Mouse (Mus musculus): Measurements from ENCODE around the gene Fam126b. TPM values are rescaled to one million over a fixed set of nuclear protein-coding genes. Genes with fewer than 3 reads are reported as not detected.
A peak's percentile ranks its signal among the peaks of the same experiment; 100 is the strongest.
"Not testable (repeated sequence)": the region's sequence is repeated elsewhere in the genome, so short reads cannot be mapped to it uniquely, and the experiment has no call there.

Gene Fam126b
- total RNA-seq (2021) = 100 to 1,000 TPM; 137 to 145 TPM

DNA sequence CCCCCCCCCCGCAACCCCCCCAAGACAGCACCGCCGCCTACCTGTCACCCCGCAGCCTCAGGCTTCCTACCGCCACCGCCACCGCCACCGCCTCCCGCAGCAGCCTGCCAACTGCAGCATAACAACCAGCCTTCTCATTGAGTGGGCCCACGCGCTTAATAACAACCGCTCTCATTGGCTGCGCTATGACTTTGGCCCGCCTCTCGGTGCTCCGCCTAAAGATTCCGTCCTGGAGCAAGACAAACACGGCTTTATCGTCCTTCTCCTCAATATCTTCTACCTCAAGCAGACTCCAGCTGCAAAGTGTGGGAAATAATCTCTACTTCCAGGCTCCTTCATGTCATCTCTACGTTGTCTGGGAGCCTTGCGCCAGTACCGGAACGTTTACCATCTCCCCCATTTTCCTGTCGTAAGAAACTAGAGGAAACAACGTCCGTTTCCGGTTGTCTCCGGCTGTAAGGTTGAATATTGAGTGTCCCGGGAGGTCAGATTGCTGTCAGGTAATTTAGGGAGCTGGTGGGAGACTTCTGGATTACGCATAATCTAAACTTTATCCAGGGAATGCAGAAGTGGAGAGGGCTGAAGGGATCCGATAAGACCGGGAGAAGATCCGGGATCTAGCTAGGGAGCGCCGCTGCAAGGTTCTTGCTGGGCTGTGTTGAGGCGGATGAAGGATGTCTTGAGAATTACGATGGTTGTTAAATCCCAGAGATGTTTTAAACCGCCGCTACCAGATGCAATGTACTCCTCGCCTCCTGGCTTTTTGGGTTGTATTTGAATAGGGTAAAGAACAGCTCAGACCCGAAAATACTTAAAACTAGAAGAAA lies at the start of gene Fam126b, which contains the start of gene Ndufb3:
Fam126b (minus strand) TSS at position 153 of the 827 bp plus-strand sequence.
Ndufb3 (plus strand) TSS at position 214 of the 827 bp plus-strand sequence.
- intact Hi-C loops (cut with DNase I) = no loop called here
- DNase-seq (ENCODE audit: low spot score in 2 of 2) = peak; percentile 92 to 95

DNA sequence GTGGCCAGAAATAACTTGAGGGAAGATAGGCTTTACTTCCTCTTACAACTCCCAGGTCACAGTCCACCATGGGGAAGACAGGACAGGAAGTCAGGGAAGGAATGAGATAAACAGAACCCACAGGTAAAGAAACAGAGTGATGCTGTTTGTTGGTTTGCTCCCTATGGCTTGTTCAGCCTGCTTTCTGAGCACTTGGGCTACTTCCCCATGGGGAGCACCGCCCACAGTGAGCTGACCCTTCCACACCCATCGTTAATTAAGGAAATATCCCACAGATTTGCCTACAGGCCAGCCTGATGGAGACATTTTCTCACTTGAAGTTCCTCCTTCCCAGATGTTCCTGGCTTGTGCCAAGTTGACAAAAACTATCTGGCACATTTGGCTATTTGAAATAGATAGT lies 42.7 kb upstream of the Fam126b start:
- DNase-seq (ENCODE audit: low spot score in 2 of 2); intact Hi-C loops (cut with DNase I): not testable (repeated sequence)

DNA sequence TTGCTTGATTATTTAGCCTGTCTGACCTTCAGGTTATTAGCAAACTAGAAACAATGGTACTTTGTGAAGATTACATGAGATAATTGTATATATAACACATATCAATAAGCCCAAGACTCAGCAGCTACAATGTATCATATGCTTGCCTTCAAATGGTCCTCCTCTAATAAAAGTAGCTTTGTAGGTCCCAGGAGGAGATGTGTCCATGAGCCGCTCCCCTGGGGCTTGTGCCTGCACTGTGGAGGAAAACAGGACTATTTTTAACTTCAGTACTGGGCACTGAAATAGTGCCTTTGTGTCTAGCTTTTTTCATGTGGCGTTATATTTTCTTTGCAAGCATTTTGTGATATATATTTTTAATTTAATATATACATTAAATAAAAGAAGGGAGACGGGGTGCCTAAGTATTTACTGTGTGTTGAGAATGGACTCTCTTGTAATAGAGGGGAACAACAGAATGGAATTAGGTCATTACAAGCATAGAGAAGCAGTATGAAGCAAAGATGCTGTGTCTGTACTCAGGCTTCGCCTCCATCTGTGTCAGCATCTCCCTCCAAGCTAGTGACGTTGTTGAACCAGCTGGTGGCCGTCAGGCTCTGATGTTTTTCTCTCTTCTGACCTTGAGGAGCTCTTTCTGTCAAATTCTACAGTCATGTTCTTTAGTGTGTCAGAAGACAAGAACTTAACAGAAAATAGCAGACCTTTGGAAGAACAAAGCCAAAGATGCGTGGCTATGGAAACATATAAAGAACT lies 36.0 kb upstream of the Fam126b start:
- DNase-seq (ENCODE audit: low spot score in 2 of 2) = peak; percentile 9 to 48
- intact Hi-C loops (cut with DNase I) = no loop called here

DNA sequence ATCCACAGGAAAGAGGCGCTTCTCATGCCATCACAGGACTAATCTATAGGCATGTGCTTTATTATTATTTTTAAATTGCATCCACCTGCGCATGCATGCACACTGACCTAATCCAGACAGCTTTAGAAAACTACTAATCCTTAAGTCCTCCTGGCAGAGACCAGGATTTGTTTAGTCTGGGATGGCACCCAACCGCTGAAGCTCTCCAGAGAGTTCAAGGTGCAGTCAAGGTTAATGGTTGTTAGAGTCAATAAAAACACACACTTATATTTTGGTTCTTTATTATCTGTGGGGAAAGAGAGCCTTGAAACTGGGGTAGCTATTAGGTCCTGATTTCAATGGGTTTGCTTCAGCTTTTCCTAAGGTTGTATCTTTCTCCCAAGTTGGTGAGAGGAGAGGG lies 35.1 kb upstream of the Fam126b start:
- intact Hi-C loops (cut with DNase I) = no loop called here
- DNase-seq (ENCODE audit: low spot score in 2 of 2) = no peak

DNA sequence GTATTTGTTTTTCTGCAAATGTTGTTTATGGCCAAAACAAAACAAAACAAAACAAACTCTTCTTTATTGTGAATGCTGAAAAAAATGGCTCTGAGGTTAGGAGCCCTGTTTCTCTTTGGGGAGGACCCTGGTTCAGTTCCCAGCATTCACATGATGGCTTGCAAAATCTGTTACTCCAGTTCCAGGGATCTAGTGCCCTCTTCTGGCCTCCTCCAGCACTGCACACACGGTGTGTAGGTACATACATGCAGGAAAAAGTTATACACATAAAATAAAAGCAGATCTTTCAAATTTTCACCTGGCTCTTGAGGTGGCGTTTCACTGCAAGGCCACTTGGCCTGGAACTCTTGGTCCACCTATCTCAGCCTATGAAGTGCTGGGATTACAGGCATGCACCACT lies 32.6 kb upstream of the Fam126b start:
- intact Hi-C loops (cut with DNase I) = no loop called here
- no peak for DNase-seq (ENCODE audit: low spot score in 2 of 2)

DNA sequence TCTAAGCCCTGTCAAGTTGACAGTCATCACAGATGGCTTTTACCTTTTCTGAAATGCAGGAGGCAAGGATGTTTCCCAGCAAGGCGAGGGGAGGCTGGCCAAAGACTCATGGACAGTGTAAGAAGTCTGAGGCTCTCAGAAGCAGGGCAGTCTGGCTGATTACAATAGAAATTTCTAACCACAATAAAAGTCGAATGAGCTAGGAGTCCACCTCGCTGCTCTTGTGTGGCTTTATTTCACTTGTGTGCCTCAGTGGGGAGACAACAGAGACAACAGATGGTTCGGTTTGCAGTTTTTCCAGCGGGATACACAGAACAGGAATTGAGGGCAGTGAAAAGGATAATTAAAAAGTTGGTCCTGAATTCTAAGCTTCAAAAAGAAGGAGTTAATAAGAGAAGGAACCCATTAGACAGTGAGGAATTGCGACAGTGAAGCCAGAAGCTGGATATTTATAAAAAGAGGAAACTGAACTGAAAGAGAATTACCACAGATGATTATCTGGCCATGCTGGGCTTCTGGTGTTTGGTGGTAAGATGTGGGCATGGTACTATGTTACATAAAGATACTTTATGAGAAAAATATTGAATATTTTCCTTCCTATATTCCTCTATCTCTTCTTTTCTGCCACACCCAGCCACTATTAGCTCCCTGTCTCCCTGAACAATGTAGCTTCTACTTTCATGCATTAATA lies 32.0 kb upstream of the Fam126b start:
- intact Hi-C loops (cut with DNase I) = no loop called here

DNA sequence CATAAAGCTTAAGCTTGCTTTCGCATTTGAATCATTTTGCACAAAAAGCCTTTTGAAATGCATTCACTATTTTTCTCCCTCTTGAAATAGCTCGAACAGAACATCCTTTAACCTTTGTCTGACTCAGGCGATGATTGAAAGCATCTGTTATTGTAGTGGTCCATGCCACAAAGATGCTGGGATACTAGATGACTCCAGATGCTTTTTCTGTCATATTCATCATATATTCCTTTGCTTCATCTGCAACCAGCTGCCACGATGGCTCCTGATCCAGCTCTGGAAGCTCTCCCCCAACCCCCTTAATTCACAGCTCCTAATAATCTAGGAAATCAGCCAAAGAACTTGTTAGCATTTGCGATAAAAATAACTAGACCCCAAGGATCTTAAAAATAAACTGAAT lies 31.0 kb upstream of the Fam126b start:
- DNase-seq (ENCODE audit: low spot score in 2 of 2) = peak; percentile 11 to 18
- intact Hi-C loops (cut with DNase I) = no loop called here

More for the DNA sequence above, 32.0 kb upstream of the Fam126b start:
- no peak for DNase-seq (ENCODE audit: low spot score in 2 of 2)

DNA sequence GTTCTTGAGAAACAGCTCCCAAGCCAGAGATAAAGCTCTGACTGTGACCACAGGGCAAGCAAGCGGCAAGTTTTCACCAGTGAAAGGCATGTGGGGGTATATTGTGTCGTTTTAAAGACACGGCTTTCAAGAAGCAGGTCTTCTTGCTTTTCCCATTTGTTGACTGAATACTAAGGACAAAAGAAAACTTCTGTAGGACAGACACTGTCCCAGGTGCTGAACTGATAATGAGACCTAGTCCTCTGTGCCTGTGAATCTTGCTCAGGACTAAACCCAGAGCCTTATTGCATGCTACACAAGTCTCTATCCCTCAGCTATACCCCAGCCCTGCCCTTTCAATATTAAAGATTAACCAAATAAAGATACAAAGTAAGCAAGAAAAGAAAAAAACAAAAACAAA lies 30.1 kb upstream of the Fam126b start:
- DNase-seq (ENCODE audit: low spot score in 2 of 2) = no peak
- intact Hi-C loops (cut with DNase I) = no loop called here

DNA sequence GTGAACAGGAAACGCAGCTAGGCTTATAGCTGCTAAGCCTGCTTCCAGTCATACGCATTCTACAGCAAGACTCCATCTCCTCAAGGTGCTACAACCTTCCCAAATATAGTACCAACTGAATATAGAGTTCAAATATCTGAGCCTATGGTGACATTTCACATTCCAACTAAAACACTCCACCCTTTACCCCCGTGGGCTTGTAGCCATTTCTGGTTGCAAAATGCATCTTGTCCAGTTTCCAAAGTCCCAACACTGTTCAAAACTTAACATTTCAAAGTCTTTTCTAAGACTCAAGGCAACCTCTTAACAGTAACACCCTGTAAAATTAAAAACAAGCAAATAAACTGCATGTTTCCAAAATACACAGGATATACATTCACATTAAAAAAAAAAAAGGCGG lies 29.0 kb upstream of the Fam126b start:
- intact Hi-C loops (cut with DNase I) = no loop called here
- no peak for DNase-seq (ENCODE audit: low spot score in 2 of 2)

DNA sequence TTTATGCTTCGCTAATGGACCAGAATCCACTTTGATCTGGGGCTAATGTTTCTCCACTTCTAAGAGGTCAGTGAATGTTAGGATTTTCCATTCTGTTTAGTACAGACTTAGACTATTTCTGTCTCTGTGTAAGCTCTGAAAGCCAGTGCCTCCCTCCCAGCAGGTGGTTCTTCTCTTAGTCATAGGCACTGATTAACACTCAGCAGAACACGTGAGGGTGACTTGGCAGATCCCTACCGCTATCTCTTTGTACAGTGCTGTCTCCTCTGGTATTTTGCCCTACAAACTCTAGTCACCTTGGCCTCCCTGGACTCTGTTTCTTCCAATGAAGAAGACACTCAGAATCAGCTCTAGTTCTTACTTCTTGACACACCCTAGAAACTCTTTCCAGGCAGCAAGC lies 28.3 kb upstream of the Fam126b start:
- DNase-seq (ENCODE audit: low spot score in 2 of 2) = peak; percentile 23 to 84
- intact Hi-C loops (cut with DNase I) = no loop called here

DNA sequence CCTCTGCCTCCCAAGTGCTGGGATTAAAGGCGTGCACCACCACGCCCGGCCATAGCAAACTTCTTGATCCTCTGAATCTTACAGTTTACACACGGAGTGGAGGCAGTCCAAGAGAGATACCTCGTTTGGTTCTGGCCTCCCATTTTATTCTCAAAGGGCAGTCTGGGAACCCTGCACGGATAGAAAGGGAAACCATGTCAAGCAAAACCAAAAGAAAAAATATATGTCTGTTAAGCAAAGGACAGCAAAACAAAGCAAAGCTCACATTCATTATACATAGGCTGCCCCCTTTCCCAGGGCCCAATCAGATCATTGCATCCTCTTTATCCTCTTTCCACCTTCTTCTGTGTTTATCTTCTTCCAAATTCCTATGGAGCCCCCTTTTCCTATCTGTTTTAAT lies 27.7 kb upstream of the Fam126b start:
- DNase-seq (ENCODE audit: low spot score in 2 of 2) = peak in 1 of 2 experiments; percentile 30
- intact Hi-C loops (cut with DNase I) = no loop called here

DNA sequence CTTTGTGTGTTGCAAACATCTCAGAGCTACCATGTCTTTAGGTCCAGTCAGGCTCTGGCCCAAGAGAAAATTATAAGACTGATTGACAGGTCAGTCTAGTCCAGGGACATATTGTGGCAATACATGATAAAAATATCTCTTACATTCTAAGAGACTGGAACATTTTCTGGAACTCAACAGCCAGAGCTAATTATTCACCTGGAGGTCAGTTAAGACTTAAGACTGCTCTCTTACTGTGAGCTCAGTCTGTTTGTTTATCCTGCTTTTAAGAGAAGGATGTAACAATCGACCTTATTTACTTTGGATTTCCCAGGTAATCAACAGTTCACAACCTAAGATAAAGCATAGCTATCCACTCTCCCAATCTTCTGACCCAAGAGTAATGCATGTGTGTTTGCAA lies 24.5 kb upstream of the Fam126b start:
- no peak for DNase-seq (ENCODE audit: low spot score in 2 of 2)
- intact Hi-C loops (cut with DNase I) = no loop called here

DNA sequence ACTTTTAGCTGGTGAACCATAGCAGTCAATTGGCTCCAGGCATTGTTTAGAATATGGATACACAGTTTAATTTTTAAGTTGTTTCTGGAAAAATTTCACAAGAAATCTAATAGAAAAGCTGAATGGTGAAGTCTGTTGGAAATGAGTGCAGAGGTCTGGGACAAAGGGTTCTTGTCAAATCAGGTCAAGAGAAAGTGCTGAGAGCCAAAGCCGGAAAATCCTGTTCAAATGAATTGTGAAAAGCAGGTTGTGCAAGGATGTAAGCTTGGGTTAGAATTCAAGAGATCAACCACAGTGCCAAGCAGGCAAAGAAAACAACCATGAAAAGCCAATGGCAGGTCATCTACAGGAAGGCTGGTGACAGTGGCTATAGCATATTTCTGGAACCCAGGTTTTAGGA lies 24.0 kb upstream of the Fam126b start:
- intact Hi-C loops (cut with DNase I) = no loop called here
- no peak for DNase-seq (ENCODE audit: low spot score in 2 of 2)

DNA sequence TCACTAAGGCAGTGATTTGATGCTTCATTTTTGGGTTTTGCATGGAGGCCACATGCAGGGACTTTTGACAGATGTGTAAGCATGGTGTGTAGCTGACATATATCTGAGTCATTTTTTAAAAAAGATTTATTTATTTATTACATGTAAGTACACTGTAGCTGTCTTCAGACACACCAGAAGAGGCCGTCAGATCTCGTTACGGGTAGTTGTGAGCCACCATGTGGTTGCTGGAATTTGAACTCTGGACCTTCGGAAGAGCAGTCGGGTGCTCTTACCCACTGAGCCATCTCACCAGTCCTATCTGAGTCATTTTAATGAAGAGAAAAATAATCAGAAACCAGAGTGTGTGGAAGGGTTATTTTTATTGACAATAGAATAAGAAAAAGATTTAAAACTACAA lies 23.5 kb upstream of the Fam126b start:
- intact Hi-C loops (cut with DNase I); DNase-seq (ENCODE audit: low spot score in 2 of 2): not testable (repeated sequence)

DNA sequence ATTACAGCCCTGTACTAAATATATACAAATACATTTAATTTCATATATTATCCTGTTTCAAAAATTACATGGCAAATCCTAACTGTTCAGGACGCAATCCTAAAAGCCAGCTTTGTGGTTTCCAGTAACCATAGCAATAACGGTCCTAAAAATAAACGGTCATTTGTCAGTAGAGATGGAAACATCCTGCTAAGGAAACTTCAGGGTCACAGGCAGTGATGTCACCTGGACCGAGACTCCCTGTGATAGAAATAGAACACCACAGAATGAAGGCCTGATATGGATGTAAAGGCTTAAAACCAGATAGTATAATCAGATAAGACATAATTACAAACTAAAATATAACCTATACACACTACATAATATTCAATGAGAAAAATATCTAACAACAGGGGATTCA lies 17.6 kb upstream of the Fam126b start:
- no peak for DNase-seq (ENCODE audit: low spot score in 2 of 2)
- intact Hi-C loops (cut with DNase I) = no loop called here

DNA sequence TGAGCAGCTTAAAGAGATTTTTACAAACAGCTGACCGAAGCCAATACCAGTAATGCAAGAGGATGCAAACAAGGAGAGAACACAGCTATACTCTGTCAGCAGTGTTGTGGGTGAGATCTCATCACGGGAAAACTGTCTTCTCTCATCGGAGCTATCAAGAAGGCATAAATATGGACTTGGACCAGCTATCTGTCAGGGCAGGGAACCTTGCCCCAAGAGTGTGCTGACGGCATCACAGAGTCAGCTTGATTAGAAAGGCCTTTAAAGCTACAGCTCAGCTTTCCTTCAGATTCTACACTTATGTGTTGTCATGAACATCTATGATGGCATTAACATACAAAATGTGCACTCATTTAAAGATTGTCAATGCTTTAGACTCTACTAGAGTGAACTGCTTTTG lies 16.6 kb upstream of the Fam126b start:
- DNase-seq (ENCODE audit: low spot score in 2 of 2) = no peak
- intact Hi-C loops (cut with DNase I) = no loop called here

DNA sequence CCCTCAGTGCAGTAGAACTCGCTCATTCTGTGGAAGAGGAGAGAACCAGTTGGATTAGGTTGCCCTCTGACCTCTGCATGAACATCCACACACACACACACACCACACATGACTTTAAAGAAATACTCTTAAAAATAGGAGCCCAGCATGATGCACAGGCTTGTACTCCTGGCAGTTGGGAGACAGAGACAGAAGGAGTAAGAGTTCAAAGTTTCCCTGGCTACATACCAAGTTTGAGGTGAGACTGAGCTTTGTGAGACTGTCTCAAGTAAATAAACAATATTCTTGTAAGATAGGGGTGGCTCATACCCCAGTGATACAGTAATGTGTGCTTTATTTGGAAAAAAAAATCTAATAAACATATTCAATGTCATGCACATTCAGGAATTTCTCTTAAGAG lies 1.4 kb upstream of the Fam126b start:
- intact Hi-C loops (cut with DNase I) = no loop called here
- DNase-seq (ENCODE audit: low spot score in 2 of 2) = no peak

DNA sequence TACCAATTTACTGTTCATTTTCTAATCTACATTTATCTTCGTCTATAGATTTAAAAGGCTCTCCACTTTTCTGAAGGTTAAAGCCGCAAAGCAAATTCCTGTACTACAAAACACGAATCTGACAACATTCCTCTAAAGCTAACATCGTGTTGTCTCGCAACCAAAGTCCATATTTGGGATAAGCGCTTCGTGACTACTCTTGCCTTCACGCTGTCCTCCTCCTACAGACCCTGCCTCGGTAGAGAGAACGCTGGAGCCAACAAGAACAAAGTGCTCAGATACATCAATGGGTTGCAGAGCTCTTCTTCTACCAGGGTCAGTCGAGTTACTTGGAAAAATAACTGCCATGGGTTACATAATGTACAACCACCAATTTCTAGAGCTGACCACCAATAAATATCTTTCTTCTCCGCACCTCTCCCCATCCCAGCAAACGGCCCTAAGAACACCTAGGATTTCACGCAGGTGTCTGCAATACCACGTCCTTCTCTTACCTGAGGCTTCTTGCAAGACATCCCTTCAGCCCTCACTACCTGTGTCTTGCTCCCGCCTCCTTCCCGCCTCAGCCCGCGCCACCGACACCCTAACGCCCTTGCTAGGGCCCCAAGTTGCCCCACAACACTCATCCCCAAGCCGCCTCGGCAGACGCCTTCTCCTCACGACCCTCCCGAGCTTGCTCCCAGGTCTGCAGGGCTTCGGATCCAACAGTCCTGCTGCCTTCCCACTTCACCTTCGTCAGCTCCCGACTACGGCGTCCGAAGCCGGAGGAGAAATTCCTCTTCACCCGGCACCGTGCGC lies 551 bp downstream of the Fam126b start:
- intact Hi-C loops (cut with DNase I) = no loop called here
- peak; percentile 42 to 60 for DNase-seq (ENCODE audit: low spot score in 2 of 2)

DNA sequence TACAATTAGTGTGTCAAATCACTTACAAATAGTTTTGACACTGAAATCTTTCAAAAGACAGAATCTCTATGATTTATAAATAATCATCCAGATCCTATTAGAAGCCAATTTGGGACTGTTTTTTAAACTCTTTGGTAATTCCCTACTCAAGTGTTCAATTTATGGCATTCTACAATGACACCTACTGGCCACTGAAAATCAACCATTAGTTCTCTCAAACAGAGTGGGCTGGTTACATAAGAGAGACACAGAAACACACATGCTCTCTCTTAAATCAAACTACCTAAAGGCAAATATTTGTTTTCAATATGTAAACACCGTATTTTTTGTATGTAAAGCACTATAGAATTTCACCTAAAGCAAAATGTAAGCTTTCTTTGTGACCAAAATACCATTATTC lies 1.9 kb downstream of the Fam126b start:
- intact Hi-C loops (cut with DNase I) = no loop called here
- DNase-seq (ENCODE audit: low spot score in 2 of 2) = peak in 1 of 2 experiments; percentile 42

DNA sequence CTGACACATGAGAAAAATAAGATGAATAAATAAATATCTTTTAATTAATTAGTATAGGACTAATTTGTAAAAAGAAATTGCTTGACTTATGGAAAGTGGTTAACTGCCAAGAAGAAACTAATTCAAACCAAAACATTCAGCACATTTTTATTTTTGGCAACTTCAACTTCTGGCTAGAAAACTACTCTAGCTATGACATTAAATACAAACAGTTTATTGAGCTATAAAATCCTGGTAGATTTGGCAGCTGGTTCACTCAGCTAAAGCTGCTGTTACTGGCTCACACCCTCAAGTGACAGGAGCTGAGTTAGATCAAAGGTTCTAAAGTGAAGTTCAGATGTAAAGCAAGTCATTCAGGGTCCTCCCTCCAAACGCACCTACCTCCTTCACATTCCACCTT lies 3.5 kb downstream of the Fam126b start:
- no peak for DNase-seq (ENCODE audit: low spot score in 2 of 2)
- intact Hi-C loops (cut with DNase I) = no loop called here
